ENCODE assay signal across 9 mouse cellular contexts in genomic region chr6:122562463-122562862, GRCm38 (mm10). TPM values are rescaled to one million over a fixed set of nuclear protein-coding genes. Genes with fewer than 3 reads are reported as not detected.
DNase-seq lines count a peak whose midpoint lies in the region; ATAC-seq lines count a peak whose summit lies in the region.
"Had no signal": no experiment of that assay in that cellular context is flagged by ENCODE, and none has a peak within 500 bp of the region (broad histone marks: within the 10 kb centered on the region; RNA-seq: fewer than 3 reads in every experiment).

No protein-coding gene starts in this region.

- H3K4me1 ChIP-seq in lung, embryonic 15.5 days: no peaks in the 10 kb centered on the region

- no peak overlapping the region for H3K4me3 ChIP-seq in lung, embryonic 15.5 days

- ATAC-seq in CD4-positive, CD25-positive, alpha-beta regulatory T cell, adult 4 months: peak; percentile 70
- peak; percentile 32; the same call in 1 of the 2 replicates for ATAC-seq in lung, embryonic 15.5 days (ENCODE audit: borderline replicate concordance, extremely low read depth, low FRiP score, low TSS enrichment)

- no peaks in the 10 kb centered on the region for H3K9me3 ChIP-seq in lung, embryonic 15.5 days

- no peak overlapping the region for H3K27ac ChIP-seq in lung, embryonic 15.5 days

- WGBS in lung, embryonic 15.5 days: 3% methylated on average over 6 of the region's 6 CpGs

- no peak overlapping the region for H3K9ac ChIP-seq in lung, embryonic 15.5 days

- 0 out of 2 replicates have a peak overlapping the region, but pooled peaks have one; percentile 2 for H3K4me2 ChIP-seq in lung, embryonic 15.5 days

- peaks cover 8% of the 10 kb centered on the region; the same call in 1 of the 2 replicates for H3K27me3 ChIP-seq in lung, embryonic 15.5 days

- H3K36me3 ChIP-seq in lung, embryonic 15.5 days: no peaks in the 10 kb centered on the region

- peak; percentile 41 for DNase-seq in MEL-GATA-1-ER (ENCODE audit: extremely low read depth, low read depth)
- DNase-seq in cerebellum, postnatal 10 days: peak; percentile 78 to 85
- peak; percentile 22 to 55 for DNase-seq in frontal cortex, postnatal 10 days (ENCODE audit: low spot score in 2 of 2)
- DNase-seq in kidney, postnatal 4 days: peak; percentile 76 to 80
- DNase-seq in ovary, postnatal 14 days (ENCODE audit: low spot score): peak; percentile 55
- DNase-seq in urinary bladder, adult 18-20 months (ENCODE audit: low spot score in 2 of 2): no peak

RNA-seq across cellular contexts. Expression of gene Aicda, which starts 8.9 kb away (rescaled TPM):
- polyA plus RNA-seq in CD4-positive, CD25-positive, alpha-beta regulatory T cell, adult 4 months (2017; shearing (Covaris generic)): 1 to 10 TPM in 1 of 2 experiments, under 1 TPM in 1; 0.66 to 1.6 TPM
- not detected in 2 replicates for polyA plus RNA-seq in lung, embryonic 15.5 days (2015; fragmentation: Nextera tagmentation; extraction: Ambion mirVana)
- polyA plus RNA-seq: lung, embryonic 16.5 days had no signal

RNA-seq across cellular contexts. Expression of gene Apobec1, which starts 39.8 kb away (rescaled TPM):
- polyA plus RNA-seq in CD4-positive, CD25-positive, alpha-beta regulatory T cell, adult 4 months (2017; shearing (Covaris generic)): 10 to 100 TPM; 24.3 to 35.4 TPM
- polyA plus RNA-seq in lung, embryonic 15.5 days (2015; fragmentation: Nextera tagmentation; extraction: Ambion mirVana): 6.3 and 6.5 TPM in 2 replicates

RNA-seq across cellular contexts. Expression of gene Gdf3, which starts 47.4 kb away (rescaled TPM):
- not detected for polyA plus RNA-seq in CD4-positive, CD25-positive, alpha-beta regulatory T cell, adult 4 months (2017; shearing (Covaris generic))
- not detected in 2 replicates for polyA plus RNA-seq in lung, embryonic 15.5 days (2015; fragmentation: Nextera tagmentation; extraction: Ambion mirVana)

RNA-seq across cellular contexts. Expression of gene Mfap5, which starts 56.8 kb away (rescaled TPM):
- not detected for polyA plus RNA-seq in CD4-positive, CD25-positive, alpha-beta regulatory T cell, adult 4 months (2017; shearing (Covaris generic))
- 17.5 and 19.2 TPM in 2 replicates for polyA plus RNA-seq in lung, embryonic 15.5 days (2015; fragmentation: Nextera tagmentation; extraction: Ambion mirVana)

Comparison
In these comparisons a context has a peak if more than half of its experiments do, and no peak if none do; other contexts are left out.
1. DNase-seq: peak in MEL-GATA-1-ER (single experiment), cerebellum, postnatal 10 days (2 of 2), frontal cortex, postnatal 10 days (2 of 2), kidney, postnatal 4 days (2 of 2) and ovary, postnatal 14 days (single experiment); none in urinary bladder, adult 18-20 months (0 of 2).